8 mouse cellular contexts compared by ENCODE assay signal in genomic region chr5:143730915-143731314, GRCm38 (mm10). TPM values are rescaled to one million over a fixed set of nuclear protein-coding genes. Genes with fewer than 3 reads are reported as not detected.
A peak's percentile ranks its signal among the peaks of the same experiment; 100 is the strongest.
DNase-seq lines count a peak whose midpoint lies in the region; ATAC-seq and TF ChIP-seq lines count a peak whose summit lies in the region.

No protein-coding gene starts in this region.

- H3K27me3 ChIP-seq in liver, adult 2 months (ENCODE audit: control insufficient read depth, insufficient read depth, low read length) = no peaks in the 10 kb centered on the region
- peaks cover 12% of the 10 kb centered on the region for H3K27me3 ChIP-seq in neural tube, embryonic 13.5 days

- TF ChIP-seq POLR2A in liver, adult 2 months (IDR thresholded peaks at IDR 0.05; ENCODE audit: extremely low read depth, insufficient read depth, low read length) = no peak
- no peak for TF ChIP-seq POLR2A in bone marrow, adult 2 months (IDR thresholded peaks at IDR 0.05; ENCODE audit: borderline replicate concordance, control insufficient read depth, low read depth, low read length)

- H3K9me3 ChIP-seq in neural tube, embryonic 13.5 days = no peaks in the 10 kb centered on the region

- no peak for TF ChIP-seq CTCF in liver, adult 2 months (IDR thresholded peaks at IDR 0.05; ENCODE audit: low read depth, low read length)
- TF ChIP-seq CTCF in bone marrow, adult 2 months (IDR thresholded peaks at IDR 0.05; ENCODE audit: control insufficient read depth, insufficient read depth, low read length) = no peak

- under 1% methylated on average over 6 of the region's 6 CpGs for WGBS in liver, adult 2 months
- WGBS in bone marrow, adult 2 months = 4% methylated on average over 6 of the region's 6 CpGs
- WGBS in neural tube, embryonic 13.5 days = 12% methylated on average over 6 of the region's 6 CpGs

- H3K9ac ChIP-seq in liver, adult 2 months (ENCODE audit: low read depth, low read length) = no peak overlapping the region
- H3K9ac ChIP-seq in neural tube, embryonic 13.5 days = peak overlapping the region; percentile 100

- peaks cover 6% of the 10 kb centered on the region; the same call in 1 of the 2 replicates for H3K4me1 ChIP-seq in liver, adult 2 months (ENCODE audit: control insufficient read depth, insufficient read depth, low read length)
- peaks cover 4% of the 10 kb centered on the region; the same call in 1 of the 2 replicates for H3K4me1 ChIP-seq in bone marrow, adult 2 months (ENCODE audit: control insufficient read depth, insufficient read depth, low read length)
- peaks cover 31% of the 10 kb centered on the region for H3K4me1 ChIP-seq in neural tube, embryonic 13.5 days (replicated peaks)

- H3K4me3 ChIP-seq in liver, adult 2 months (ENCODE audit: insufficient read depth, low read depth, low read length) = peak overlapping the region; percentile 81; the same call in 1 of the 2 replicates
- peak overlapping the region; percentile 36 for H3K4me3 ChIP-seq in bone marrow, adult 2 months (replicated peaks; ENCODE audit: control insufficient read depth, low read depth, low read length)
- H3K4me3 ChIP-seq in neural tube, embryonic 13.5 days = peak overlapping the region; percentile 96

- peak overlapping the region; percentile 91 for H3K4me2 ChIP-seq in neural tube, embryonic 13.5 days

- no peak for ATAC-seq in neural tube, embryonic 13.5 days (ENCODE audit: low read depth)

- H3K27ac ChIP-seq in liver, adult 2 months (replicated peaks; ENCODE audit: insufficient read depth, low read depth, low read length) = no peak overlapping the region
- no peak overlapping the region for H3K27ac ChIP-seq in bone marrow, adult 2 months (ENCODE audit: control insufficient read depth, insufficient read depth, low read depth, low read length, poor library complexity)
- H3K27ac ChIP-seq in neural tube, embryonic 13.5 days (replicated peaks) = no peak overlapping the region

- DNase-seq in liver, adult 2 months (ENCODE audit: extremely low read depth, low read depth, low spot score) = peak; percentile 61
- no peak for DNase-seq in liver
- DNase-seq in induced T-regulatory cell, adult 2 months (ENCODE audit: low read depth) = peak; percentile 72
- no peak for DNase-seq in right cerebral cortex, postnatal 36 days (ENCODE audit: low spot score in 2 of 2)
- DNase-seq in gastrocnemius, postnatal 10 days = no peak
- DNase-seq in spleen, postnatal 4 days (ENCODE audit: low spot score in 2 of 2) = no peak

- H3K79me2 ChIP-seq in liver, adult 2 months (ENCODE audit: control insufficient read depth, insufficient read depth, low read length) = peaks cover 6% of the 10 kb centered on the region; the same call in 1 of the 2 replicates

- H3K36me3 ChIP-seq in liver, adult 2 months (ENCODE audit: control insufficient read depth, insufficient read depth, low read length) = peaks cover 16% of the 10 kb centered on the region
- H3K36me3 ChIP-seq in neural tube, embryonic 13.5 days = peaks cover 22% of the 10 kb centered on the region

RNA-seq across cellular contexts. Expression of gene Usp42, which starts 1.2 kb away (rescaled TPM):
- total RNA-seq in liver, adult 2 months (2014; rRNA removed) = 2.7 and 3.0 TPM in 2 replicates
- 2.0 and 3.1 TPM in 2 replicates for polyA plus RNA-seq in liver, adult 2 months (2012; rRNA removed)
- 6.1 and 6.2 TPM in 2 replicates for polyA plus RNA-seq in bone marrow, adult 2 months (2011; ENCODE audit: insufficient read depth, insufficient read length, low replicate concordance, missing spikeins)
- polyA plus RNA-seq in neural tube, embryonic 13.5 days (2015; fragmentation: Nextera tagmentation; extraction: Ambion mirVana) = 27.7 and 31.5 TPM in 2 replicates
- 10 to 100 TPM in 1 of 2 experiments, 1 to 10 TPM in 1; 6.7 to 11.0 TPM for total RNA-seq in gastrocnemius, postnatal 10 days (2021)

Comparison
In these comparisons a context has a peak if more than half of its experiments do, and no peak if none do; other contexts are left out.
1. DNase-seq: peak in liver, adult 2 months (single experiment) and induced T-regulatory cell, adult 2 months (single experiment); none in liver (single experiment), right cerebral cortex, postnatal 36 days (0 of 2), gastrocnemius, postnatal 10 days (single experiment) and spleen, postnatal 4 days (0 of 2).
2. H3K4me3 ChIP-seq: peak in every context shown above with its lines; median percentile 96 in neural tube, embryonic 13.5 days; 81 in liver, adult 2 months; 36 in bone marrow, adult 2 months.